Mouse (Mus musculus) midbrain, postnatal 0 days (tissue): ENCODE results near the gene Ldhd. TPM values are rescaled to one million over a fixed set of nuclear protein-coding genes. Genes with fewer than 3 reads are reported as not detected.
A peak's percentile ranks its signal among the peaks of the same experiment; 100 is the strongest.

Experiments
- ATAC-seq: fragments of 200-750 bp; cut with Nextera tagmentation; 2 replicates; pipeline ENCODE4 v1.8.0; 2017; ENCODE audit warnings: moderate number of reproducible peaks, mild to moderate bottlenecking, moderate TSS enrichment, moderate library complexity; ENCODE audit not compliant: low FRiP score
- DNase-seq: peaks from one replicate; pipeline ENCODE4 v3.0.0-alpha.2; 2015; ENCODE audit warnings: low spot score
- H3K27ac ChIP-seq: fragments of 300-500 bp; sonication (generic); 2 replicates; pipeline ENCODE4 v1.5.1; 2014; ENCODE audit warnings: low read depth, mild to moderate bottlenecking, low read length, mixed read lengths
- H3K27me3 ChIP-seq: fragments of 300-500 bp; sonication (generic); 2 replicates; pipeline ENCODE4 v1.6.1; 2014; ENCODE audit warnings: low read length, control low read depth, mixed read lengths; ENCODE audit not compliant: insufficient read depth
- H3K36me3 ChIP-seq: fragments of 300-500 bp; sonication (generic); 2 replicates; pipeline ENCODE4 v1.6.1; 2014; ENCODE audit warnings: low read length, control low read depth, mixed read lengths; ENCODE audit not compliant: insufficient read depth
- H3K4me1 ChIP-seq: fragments of 300-500 bp; sonication (generic); 2 replicates; pipeline ENCODE4 v1.6.1; 2014; ENCODE audit warnings: mild to moderate bottlenecking, control low read depth, antibody characterized with exemption, low read length, mixed read lengths; ENCODE audit not compliant: insufficient read depth
- H3K4me2 ChIP-seq: fragments of 300-500 bp; sonication (generic); 2 replicates; pipeline ENCODE4 v1.6.1; 2014; ENCODE audit warnings: low read depth, mild to moderate bottlenecking, low read length, mixed read lengths; ENCODE audit not compliant: poor library complexity, severe bottlenecking
- H3K4me3 ChIP-seq: fragments of 300-500 bp; sonication (generic); 2 replicates; pipeline ENCODE4 v1.5.1; 2014; ENCODE audit warnings: low read depth, mild to moderate bottlenecking, low read length, moderate library complexity
- H3K9ac ChIP-seq: fragments of 300-500 bp; sonication (generic); replicated peaks from 2 replicates; pipeline ENCODE4 v1.6.1; 2014; ENCODE audit warnings: mild to moderate bottlenecking, low read length, moderate library complexity, mixed read lengths; ENCODE audit not compliant: poor library complexity, severe bottlenecking
- H3K9me3 ChIP-seq: fragments of 300-500 bp; sonication (generic); 2 replicates; pipeline ENCODE4 v1.6.1; 2016; ENCODE audit warnings: low read length, control low read depth
- CTCF ChIP-seq: IDR thresholded peaks from 2 replicates; pipeline ENCODE4 v1.5.1; 2016; ENCODE audit warnings: antibody characterized with exemption, mild to moderate bottlenecking
- WGBS: fragments of 180-500 bp; shearing (Covaris S2); extraction: QIAGEN DNeasy Blood & Tissue Kit; methylation state at CpG from one replicate; pipeline ENCODE4 v1.1.7; 2014; 5-methylcytosine and 5-hydroxymethylcytosine counted together
- polyA plus RNA-seq: library from polyadenylated mRNA; unstranded; fragments of >200 nt; fragmentation: Nextera tagmentation; extraction: Ambion mirVana; gene quantifications from 2 replicates; pipeline ENCODE4 v1.2.1, GENCODE M21; 2015
- total RNA-seq: library from RNA; depleted of rRNA; stranded (reverse); fragments of >200 nt; gene quantifications from 2 replicates; pipeline ENCODE4 v1.2.3, GENCODE M21; 2014; rRNA removed

The Ldhd gene
- 1.5 and 3.3 TPM in 2 replicates for total RNA-seq
- 2.0 and 2.8 TPM in 2 replicates for polyA plus RNA-seq

DNA sequence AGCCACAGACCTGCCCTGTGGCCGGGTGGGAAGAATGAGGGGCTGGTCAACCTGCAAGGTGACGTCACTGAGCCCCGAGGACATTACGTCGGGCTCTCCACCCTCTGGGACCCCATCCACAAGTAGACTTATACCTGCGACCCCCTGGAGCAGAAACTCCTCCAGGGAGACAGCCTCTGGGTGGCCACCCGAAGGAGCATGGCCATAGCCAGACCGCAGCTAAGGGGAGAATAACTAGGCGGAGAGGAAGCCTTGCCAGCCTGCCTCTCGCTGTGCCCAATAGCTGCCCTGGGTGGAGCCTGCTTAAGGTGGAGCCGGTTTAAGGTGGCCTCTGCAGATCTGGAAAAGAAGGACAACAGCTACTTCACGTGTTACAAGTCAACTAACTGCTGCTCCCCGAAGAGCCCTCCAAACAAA, at the start of gene Ldhd:
Ldhd (minus strand) TSS at position 270 of the 417 bp plus-strand sequence.
- no peaks in the 10 kb centered on the region for H3K9me3 ChIP-seq
- peak within 1 kb of the TSS; percentile 40; the same call in 1 of the 2 replicates for H3K9ac ChIP-seq
- no peak for TF ChIP-seq CTCF
- peak; percentile 44 for ATAC-seq
- H3K4me2 ChIP-seq: peak within 1 kb of the TSS; percentile 61
- no peak within 1 kb of the TSS for H3K27ac ChIP-seq
- H3K4me1 ChIP-seq: no peaks in the 10 kb centered on the region; the same call in 1 of the 2 replicates
- H3K36me3 ChIP-seq: no peaks in the 10 kb centered on the region; the same call in 1 of the 2 replicates
- H3K4me3 ChIP-seq: peak within 1 kb of the TSS; percentile 34
- DNase-seq: peak; percentile 49
- no peaks in the 10 kb centered on the region for H3K27me3 ChIP-seq
- WGBS: 32% methylated on average over 13 of the region's 13 CpGs

DNA sequence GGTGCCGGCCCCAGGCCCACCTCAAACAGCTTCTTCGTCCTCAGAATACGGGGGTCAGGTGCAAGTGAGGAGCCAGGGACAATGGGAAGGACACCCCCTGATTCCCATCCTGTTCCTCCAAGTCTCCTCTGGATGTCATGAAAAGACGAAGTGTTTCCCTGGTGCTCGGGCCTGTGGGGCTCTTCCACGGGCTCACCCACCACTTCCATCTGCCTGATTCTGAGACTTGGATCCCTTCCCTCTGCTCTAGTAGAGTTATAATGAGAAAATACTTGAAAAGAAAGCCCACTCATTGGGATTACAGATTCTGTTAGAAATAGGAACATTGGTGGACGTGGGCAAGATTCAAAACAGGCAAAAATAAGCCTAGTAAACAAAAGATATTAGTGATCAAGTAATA, 48.7 kb upstream of the Ldhd start:
- no peak for ATAC-seq
- Histone ChIP-seq H3K27me3 (no peaks in the 10 kb centered on the region), H3K9me3 (no peaks in the 10 kb centered on the region), H3K4me2 (no peak overlapping the region), H3K9ac (no peak overlapping the region), H3K4me3 (no peak overlapping the region), H3K36me3 (no peaks in the 10 kb centered on the region), H3K27ac (no peak overlapping the region), H3K4me1 (no peaks in the 10 kb centered on the region)
- TF ChIP-seq CTCF: no peak
- 91% methylated on average over 7 of the region's 7 CpGs for WGBS
- no peak for DNase-seq

GRCm38 (mm10) chr8:111678111-111678510, 47.9 kb upstream of the Ldhd start:
- 26% methylated on average over 3 of the region's 3 CpGs for whole genome bisulfite sequencing
- no peak overlapping the region for H3K9ac ChIP-seq
- H3K4me3 ChIP-seq: no peak overlapping the region
- DNase-seq (peak; percentile 81), ATAC-seq (no peak)
- no peaks in the 10 kb centered on the region for H3K36me3 ChIP-seq
- H3K4me1 ChIP-seq: no peaks in the 10 kb centered on the region
- no peak overlapping the region for H3K4me2 ChIP-seq
- H3K27me3 ChIP-seq: no peaks in the 10 kb centered on the region
- no peak overlapping the region for H3K27ac ChIP-seq
- TF ChIP-seq CTCF: peak; percentile 84
- no peaks in the 10 kb centered on the region for H3K9me3 ChIP-seq

DNA sequence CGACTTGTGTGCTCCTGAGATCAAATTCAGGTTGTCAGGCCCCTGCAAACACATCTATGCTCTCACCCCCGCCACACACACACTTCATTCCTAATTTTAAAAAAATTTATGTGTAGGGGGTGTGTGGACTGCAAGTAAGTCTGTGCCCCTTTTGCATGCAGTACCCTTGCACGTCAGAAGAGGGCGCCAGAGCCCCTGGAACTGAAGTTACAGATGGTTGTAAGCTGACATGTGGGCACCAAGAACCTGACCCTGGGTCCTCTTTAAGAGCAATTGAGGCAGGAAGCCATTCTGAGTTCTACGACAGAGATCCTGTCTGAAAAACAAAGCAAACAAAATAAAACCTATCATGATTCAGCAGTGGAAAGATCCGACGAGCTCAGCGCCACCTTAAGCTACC, 46.1 kb upstream of the Ldhd start:
- Histone ChIP-seq H3K9ac (no peak overlapping the region), H3K4me2 (no peak overlapping the region), H3K4me1 (no peaks in the 10 kb centered on the region), H3K27ac (no peak overlapping the region), H3K27me3 (no peaks in the 10 kb centered on the region), H3K36me3 (peaks cover 6% of the 10 kb centered on the region; the same call in 1 of the 2 replicates), H3K9me3 (no peaks in the 10 kb centered on the region), H3K4me3 (no peak overlapping the region)
- ATAC-seq (no peak), DNase-seq (no peak)
- TF ChIP-seq CTCF: peak; percentile 62
- 84% methylated on average over 8 of the region's 8 CpGs for WGBS

- 98% methylated on average over 2 of the region's 2 CpGs for WGBS
- H3K4me3 ChIP-seq: no peak overlapping the region
- DNase-seq: no peak
- no peak overlapping the region for H3K4me2 ChIP-seq
- no peak for TF ChIP-seq CTCF
- H3K27ac ChIP-seq: no peak overlapping the region
- no peak for ATAC-seq
- H3K27me3 ChIP-seq: no peaks in the 10 kb centered on the region
- no peaks in the 10 kb centered on the region for H3K4me1 ChIP-seq
- peaks cover 31% of the 10 kb centered on the region for H3K36me3 ChIP-seq
- H3K9ac ChIP-seq: no peak overlapping the region
- H3K9me3 ChIP-seq: no peaks in the 10 kb centered on the region
Measured at GRCm38 (mm10) chr8:111666751-111667150, 36.6 kb upstream of the Ldhd start.

- 88% methylated on average over 3 of the region's 3 CpGs for WGBS
- Histone ChIP-seq H3K27ac (no peak overlapping the region), H3K9ac (no peak overlapping the region), H3K4me1 (no peaks in the 10 kb centered on the region), H3K9me3 (no peaks in the 10 kb centered on the region), H3K36me3 (peaks cover 16% of the 10 kb centered on the region), H3K4me2 (no peak overlapping the region), H3K27me3 (no peaks in the 10 kb centered on the region), H3K4me3 (no peak overlapping the region)
- TF ChIP-seq CTCF: peak; percentile 87
- ATAC-seq (no peak), DNase-seq (peak; percentile 47)
Measured at GRCm38 (mm10) chr8:111662473-111662872, 32.3 kb upstream of the Ldhd start.
